Mouse (Mus musculus) liver, embryonic 15.5 days (tissue): ENCODE measurements around the gene Treh. TPM values are rescaled to one million over a fixed set of nuclear protein-coding genes. Genes with fewer than 3 reads are reported as not detected.

Experiments used
- ATAC-seq: fragments of 200-750 bp; cut with Nextera tagmentation; 2 replicates; pipeline ENCODE4 v1.8.0; 2017; ENCODE audit warnings: moderate number of reproducible peaks, mild to moderate bottlenecking, moderate library complexity; ENCODE audit not compliant: insufficient read depth
- H3K27ac ChIP-seq: fragments of 300-500 bp; sonication (generic); replicated peaks from 2 replicates; pipeline ENCODE4 v1.5.1; 2015; ENCODE audit warnings: mild to moderate bottlenecking, inconsistent platforms
- H3K27me3 ChIP-seq: fragments of 300-500 bp; sonication (generic); 2 replicates; pipeline ENCODE4 v1.6.1; 2015; ENCODE audit warnings: mild to moderate bottlenecking, inconsistent platforms
- H3K36me3 ChIP-seq: fragments of 300-500 bp; sonication (generic); replicated peaks from 2 replicates; pipeline ENCODE4 v1.6.1; 2015; ENCODE audit warnings: moderate library complexity, mild to moderate bottlenecking, inconsistent platforms
- H3K4me1 ChIP-seq: fragments of 300-500 bp; sonication (generic); replicated peaks from 2 replicates; pipeline ENCODE4 v1.6.1; 2015; ENCODE audit warnings: inconsistent platforms
- H3K4me2 ChIP-seq: fragments of 300-500 bp; sonication (generic); 2 replicates; pipeline ENCODE4 v1.6.1; 2015; ENCODE audit warnings: moderate library complexity, mild to moderate bottlenecking, inconsistent platforms
- H3K4me3 ChIP-seq: fragments of 300-500 bp; sonication (generic); replicated peaks from 2 replicates; pipeline ENCODE4 v1.5.1; 2015; ENCODE audit warnings: mild to moderate bottlenecking, inconsistent platforms
- H3K9ac ChIP-seq: fragments of 300-500 bp; sonication (generic); 2 replicates; pipeline ENCODE4 v1.6.1; 2015; ENCODE audit warnings: moderate library complexity, mild to moderate bottlenecking, inconsistent platforms
- H3K9me3 ChIP-seq: fragments of 300-500 bp; sonication (generic); replicated peaks from 2 replicates; pipeline ENCODE4 v1.6.1; 2016; ENCODE audit warnings: inconsistent platforms
- WGBS: fragments of 180-500 bp; shearing (Covaris S2); methylation state at CpG from one replicate; pipeline ENCODE4 v1.1.7; 2015; ENCODE audit warnings: mixed read lengths; ENCODE audit not compliant: insufficient replicate concordance; 5-methylcytosine and 5-hydroxymethylcytosine counted together
- polyA plus RNA-seq: library from polyadenylated mRNA; unstranded; fragments of >200 nt; fragmentation: Nextera tagmentation; extraction: Ambion mirVana; gene quantifications from 2 replicates; pipeline ENCODE4 v1.2.1, GENCODE M21; 2015

The Treh gene
- polyA plus RNA-seq, 1 experiment from 2014 or later: not detected

DNA sequence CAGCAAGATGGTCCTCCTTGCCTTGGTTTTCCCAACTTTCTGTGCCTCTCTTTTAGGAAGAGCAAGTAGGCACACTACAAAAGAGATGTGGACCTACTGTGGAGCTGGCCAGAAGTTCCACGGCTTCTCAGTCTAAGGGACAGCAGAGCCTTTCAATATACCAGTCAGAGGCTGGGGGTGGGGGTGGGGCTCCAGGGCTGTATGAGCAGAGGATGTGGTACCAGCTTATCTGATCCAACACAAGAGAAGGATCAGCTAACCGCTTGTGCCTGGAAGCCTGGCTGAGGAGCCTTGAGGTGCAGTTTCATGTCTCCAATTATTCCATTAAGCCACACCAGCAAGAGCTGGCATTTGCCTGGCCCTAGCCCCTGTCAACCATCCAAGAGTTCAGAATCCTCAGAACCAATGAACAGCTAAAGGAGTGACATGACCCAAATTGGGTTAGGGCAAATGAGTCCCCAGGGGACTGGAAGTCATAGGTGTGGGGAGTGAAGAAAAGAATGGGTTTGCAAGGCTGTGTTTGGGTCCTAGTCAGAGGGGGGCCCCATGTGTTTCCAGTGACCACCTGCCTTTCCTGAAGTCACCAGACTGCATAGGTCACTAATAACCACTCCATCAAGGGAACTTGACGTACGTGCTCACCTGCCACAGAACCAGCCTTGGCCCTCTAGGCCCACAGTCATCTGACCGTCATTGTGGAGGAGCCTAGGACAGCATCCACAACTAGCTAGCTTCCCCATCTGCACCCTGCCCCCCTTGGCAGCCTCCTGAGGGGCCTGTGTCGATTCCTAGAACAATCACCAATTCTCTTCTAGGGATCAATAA is 44.2 kb downstream of the Treh start:
- ATAC-seq: no peak
- 47% methylated on average over 6 of the region's 6 CpGs for WGBS

GRCm38 (mm10) chr9:44717822-44718242 is 44.8 kb downstream of the Treh start:
- Histone ChIP-seq H3K4me3 (no peak overlapping the region), H3K9ac (no peak overlapping the region), H3K27me3 (peaks cover 22% of the 10 kb centered on the region), H3K36me3 (no peaks in the 10 kb centered on the region), H3K4me2 (no peak overlapping the region), H3K4me1 (peaks cover 57% of the 10 kb centered on the region), H3K9me3 (no peaks in the 10 kb centered on the region), H3K27ac (no peak overlapping the region)
- no peak for ATAC-seq
- WGBS: 69% methylated on average over 10 of the region's 10 CpGs

More for the DNA sequence above, 44.2 kb downstream of the Treh start:
- Histone ChIP-seq H3K4me2 (no peak overlapping the region), H3K27ac (no peak overlapping the region), H3K9me3 (no peaks in the 10 kb centered on the region), H3K36me3 (no peaks in the 10 kb centered on the region), H3K27me3 (peaks cover 22% of the 10 kb centered on the region), H3K4me3 (no peak overlapping the region), H3K4me1 (peaks cover 57% of the 10 kb centered on the region), H3K9ac (no peak overlapping the region)

DNA sequence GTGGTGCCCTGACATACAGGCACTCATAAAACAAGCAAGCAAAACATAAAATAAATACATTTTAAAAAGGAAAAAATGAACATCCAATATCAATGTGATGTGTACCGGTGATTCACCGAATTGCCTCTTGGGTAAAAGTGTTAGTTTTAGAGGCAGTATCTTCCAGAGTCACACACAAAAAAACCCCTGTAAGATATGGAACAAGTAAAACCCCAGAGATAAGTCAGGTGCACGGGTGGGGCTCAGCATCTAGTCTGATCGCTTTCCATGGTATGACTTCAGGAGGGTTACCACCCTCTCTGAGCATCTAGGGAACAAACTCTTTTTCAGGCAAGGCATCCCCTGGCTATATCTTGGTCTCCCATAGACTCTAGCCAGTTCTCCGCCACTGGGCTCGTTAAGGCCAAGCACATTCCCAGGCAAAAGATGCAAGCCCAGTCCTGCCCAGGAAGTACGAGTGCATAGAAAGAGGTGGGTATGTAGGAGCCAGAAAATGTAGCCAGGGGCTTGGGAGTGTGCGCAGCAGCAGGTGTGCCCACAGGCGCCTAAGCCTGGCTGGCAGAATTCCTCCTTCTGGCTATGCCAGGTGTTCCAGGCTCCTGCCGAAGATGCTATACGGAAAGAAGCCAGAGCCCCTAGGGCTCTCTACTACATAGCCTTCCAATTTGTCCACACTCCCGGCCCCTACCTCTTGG is 46.1 kb downstream of the Treh start:
- no peak overlapping the region for H3K27ac ChIP-seq
- peaks cover 51% of the 10 kb centered on the region for H3K4me1 ChIP-seq
- H3K4me2 ChIP-seq: no peak overlapping the region
- no peak for ATAC-seq
- no peaks in the 10 kb centered on the region for H3K36me3 ChIP-seq
- no peak overlapping the region for H3K4me3 ChIP-seq
- 64% methylated on average over 12 of the region's 12 CpGs for WGBS
- H3K9me3 ChIP-seq: no peaks in the 10 kb centered on the region
- no peak overlapping the region for H3K9ac ChIP-seq
- peaks cover 31% of the 10 kb centered on the region for H3K27me3 ChIP-seq

GRCm38 (mm10) chr9:44719632-44720357 is 46.8 kb downstream of the Treh start:
- H3K9me3 ChIP-seq: no peaks in the 10 kb centered on the region
- WGBS: 78% methylated on average over 8 of the region's 8 CpGs
- no peak for ATAC-seq
- no peak overlapping the region for H3K9ac ChIP-seq
- H3K27me3 ChIP-seq: peaks cover 31% of the 10 kb centered on the region
- no peak overlapping the region for H3K4me3 ChIP-seq
- no peak overlapping the region for H3K27ac ChIP-seq
- peaks cover 51% of the 10 kb centered on the region for H3K4me1 ChIP-seq
- H3K4me2 ChIP-seq: no peak overlapping the region; the same call in 1 of the 2 replicates
- H3K36me3 ChIP-seq: no peaks in the 10 kb centered on the region

DNA sequence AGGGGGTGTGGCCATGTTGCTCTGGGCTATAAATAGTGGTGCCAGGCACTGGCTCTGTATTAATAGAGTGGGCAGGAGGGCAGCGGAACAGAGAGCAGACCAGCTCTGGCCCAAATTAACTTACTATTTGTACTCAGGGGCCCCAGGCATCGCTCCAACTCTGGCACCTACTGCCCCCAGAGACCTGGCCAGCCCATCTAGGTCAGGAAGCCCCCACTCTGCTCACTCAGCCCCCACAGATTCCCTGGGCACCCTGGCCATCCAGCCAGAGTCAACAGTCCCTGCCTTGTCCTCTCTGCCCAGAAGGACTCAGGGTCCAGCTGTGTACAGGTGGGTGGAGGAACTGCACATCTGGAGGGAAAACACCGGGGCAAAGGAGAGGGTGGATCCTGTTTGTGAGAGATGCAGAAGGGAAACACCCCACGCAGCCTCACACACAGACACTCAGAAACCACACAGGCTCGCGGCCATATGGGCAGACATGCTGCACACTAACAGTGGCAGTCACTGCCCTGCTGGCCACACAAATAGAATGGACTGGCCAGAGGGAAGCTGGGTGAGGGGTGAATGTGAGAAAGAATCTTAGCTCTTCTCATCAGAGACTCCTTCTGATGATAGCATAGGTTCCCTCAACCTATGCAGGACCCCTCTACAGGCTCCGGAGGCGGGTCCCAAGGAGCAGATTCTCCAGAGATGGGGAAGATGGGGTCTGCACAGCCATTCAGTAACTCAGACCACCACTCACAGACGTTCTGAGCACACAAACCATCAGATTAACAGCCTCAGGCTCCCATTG is 47.5 kb downstream of the Treh start:
- Histone ChIP-seq H3K4me1 (peaks cover 51% of the 10 kb centered on the region), H3K27me3 (peaks cover 31% of the 10 kb centered on the region), H3K27ac (no peak overlapping the region), H3K4me3 (peak overlapping the region; percentile 55), H3K9me3 (no peaks in the 10 kb centered on the region), H3K36me3 (no peaks in the 10 kb centered on the region), H3K4me2 (peak overlapping the region; percentile 74), H3K9ac (peak overlapping the region; percentile 25; the same call in 1 of the 2 replicates)
- WGBS: 15% methylated on average over 9 of the region's 9 CpGs
- no peak for ATAC-seq

DNA sequence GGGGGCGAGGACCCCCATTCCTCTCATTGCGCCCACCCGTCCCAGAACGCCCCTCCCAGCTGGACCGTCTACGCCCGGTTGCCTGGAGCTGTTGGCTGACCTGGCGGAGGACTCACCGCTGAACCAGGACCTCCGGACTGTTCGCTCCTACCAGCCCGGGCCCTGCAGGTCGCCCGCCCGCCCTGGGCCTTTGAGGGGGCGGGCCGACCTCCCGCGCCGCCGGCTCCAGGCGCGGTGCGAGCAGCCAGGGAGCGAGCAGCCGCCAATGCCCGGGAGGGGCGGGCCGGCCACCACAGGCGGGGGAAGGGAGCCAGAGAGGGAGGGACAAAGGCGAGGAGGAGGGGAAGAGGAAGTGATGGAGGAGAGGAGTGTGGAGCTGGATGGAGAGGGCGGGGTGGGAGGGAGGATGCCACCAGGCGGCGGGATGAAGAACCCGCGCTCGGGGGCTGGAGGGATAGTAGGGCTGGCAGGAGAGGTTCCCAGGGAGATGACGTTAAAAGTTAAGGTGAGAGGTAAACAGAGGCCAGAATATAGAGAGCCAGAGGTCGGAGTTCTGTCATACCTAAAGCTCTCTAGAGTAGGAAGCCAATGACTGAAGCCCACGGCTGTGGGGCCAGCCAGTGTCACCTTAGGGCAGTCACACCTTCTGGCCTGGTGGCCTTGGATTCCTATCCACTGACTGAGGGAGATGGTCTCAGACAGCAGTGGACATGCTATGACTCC is 48.3 kb downstream of the Treh start:
- H3K4me3 ChIP-seq: peak overlapping the region; percentile 55
- H3K27me3 ChIP-seq: peaks cover 31% of the 10 kb centered on the region
- no peak overlapping the region for H3K27ac ChIP-seq
- peak overlapping the region; percentile 74 for H3K4me2 ChIP-seq
- peaks cover 51% of the 10 kb centered on the region for H3K4me1 ChIP-seq
- H3K36me3 ChIP-seq: no peaks in the 10 kb centered on the region
- peak overlapping the region; percentile 25; the same call in 1 of the 2 replicates for H3K9ac ChIP-seq
- H3K9me3 ChIP-seq: no peaks in the 10 kb centered on the region
- WGBS: 2% methylated on average over 39 of the region's 40 CpGs
- ATAC-seq: peak; percentile 73

GRCm38 (mm10) chr9:44721877-44722186 is 48.8 kb downstream of the Treh start:
- Histone ChIP-seq H3K4me2 (peak overlapping the region; percentile 74; the same call in 1 of the 2 replicates), H3K4me1 (peaks cover 51% of the 10 kb centered on the region)

DNA sequence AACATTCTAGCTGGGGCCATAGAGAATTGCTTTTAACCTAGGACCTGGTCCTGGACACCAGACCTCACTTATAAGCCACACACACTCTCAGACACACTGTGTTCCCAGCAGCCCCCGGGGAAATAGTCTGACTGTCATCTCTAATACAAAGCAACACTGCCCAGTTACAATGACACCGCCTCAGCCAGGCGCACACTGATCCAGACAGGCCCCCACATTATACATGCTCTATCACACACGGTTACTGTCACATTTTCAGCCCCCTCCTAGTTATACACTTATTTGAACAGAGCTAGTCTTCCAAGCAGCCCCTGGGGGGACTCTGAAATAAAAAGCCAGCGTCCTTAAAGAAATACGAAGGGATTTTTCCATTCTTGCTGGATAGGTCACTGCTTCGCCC is 49.5 kb downstream of the Treh start:
- Histone ChIP-seq H3K4me2 (no peak overlapping the region), H3K27me3 (peaks cover 35% of the 10 kb centered on the region), H3K27ac (no peak overlapping the region), H3K4me3 (no peak overlapping the region), H3K9me3 (no peaks in the 10 kb centered on the region), H3K4me1 (peaks cover 45% of the 10 kb centered on the region), H3K36me3 (no peaks in the 10 kb centered on the region), H3K9ac (no peak overlapping the region)
- WGBS: 57% methylated on average over 7 of the region's 7 CpGs
- no peak for ATAC-seq

More at GRCm38 (mm10) chr9:44721877-44722186, 48.8 kb downstream of the Treh start:
- WGBS: 64% methylated on average over 3 of the region's 3 CpGs
- Histone ChIP-seq H3K36me3 (no peaks in the 10 kb centered on the region), H3K27me3 (peaks cover 31% of the 10 kb centered on the region), H3K4me3 (no peak overlapping the region), H3K9me3 (no peaks in the 10 kb centered on the region), H3K27ac (no peak overlapping the region), H3K9ac (no peak overlapping the region)
- 0 out of 2 replicates have a peak, but pooled peaks have one; percentile 3 for ATAC-seq

GRCm38 (mm10) chr9:44723008-44723407 is 50.0 kb downstream of the Treh start:
- Histone ChIP-seq H3K4me1 (peaks cover 42% of the 10 kb centered on the region), H3K27ac (no peak overlapping the region; the same call in 1 of the 2 replicates), H3K4me3 (no peak overlapping the region), H3K9me3 (no peaks in the 10 kb centered on the region), H3K4me2 (no peak overlapping the region), H3K9ac (no peak overlapping the region), H3K27me3 (peaks cover 35% of the 10 kb centered on the region), H3K36me3 (no peaks in the 10 kb centered on the region)
- ATAC-seq: no peak
- WGBS: 28% methylated on average over 7 of the region's 7 CpGs

- no peak for ATAC-seq
- Histone ChIP-seq H3K36me3 (no peaks in the 10 kb centered on the region), H3K4me2 (no peak overlapping the region), H3K27ac (no peak overlapping the region; the same call in 1 of the 2 replicates), H3K4me3 (no peak overlapping the region), H3K9me3 (no peaks in the 10 kb centered on the region), H3K9ac (no peak overlapping the region), H3K27me3 (peaks cover 35% of the 10 kb centered on the region), H3K4me1 (peaks cover 39% of the 10 kb centered on the region)
- 58% methylated on average over 11 of the region's 11 CpGs for WGBS
These were observed 50.5 kb downstream of the Treh start for GRCm38 (mm10) chr9:44723521-44724041.
